Mouse (Mus musculus): ENCODE measurements around the gene Klk14. TPM values are rescaled to one million over a fixed set of nuclear protein-coding genes. Genes with fewer than 3 reads are reported as not detected.
"Not testable (repeated sequence)": the region's sequence is repeated elsewhere in the genome, so short reads cannot be mapped to it uniquely, and the experiment has no call there.

The Klk14 gene
- 0.16 TPM in 2 replicates for polyA plus RNA-seq (2012; rRNA removed)

DNA sequence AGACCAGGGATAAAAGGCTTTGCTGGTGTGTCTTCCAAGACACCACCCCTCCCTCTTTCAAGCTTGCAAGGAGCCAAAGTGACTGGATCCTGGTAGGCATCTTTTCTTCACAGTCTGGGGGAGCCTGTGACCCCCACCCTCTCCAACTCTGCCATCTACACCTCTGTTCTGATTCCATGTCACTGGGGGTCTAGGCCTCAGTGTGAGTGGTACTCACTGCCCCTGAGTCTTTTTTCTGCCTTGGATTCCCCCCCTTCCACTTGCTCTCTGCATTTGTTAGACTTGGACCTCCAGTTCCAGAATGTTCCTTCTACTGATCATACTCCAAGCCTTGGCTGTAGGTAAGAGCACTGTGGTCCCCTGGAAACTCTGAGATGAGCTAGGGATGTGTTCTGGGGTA lies at the start of gene Klk14:
Gene Klk14, plus strand, starts transcription at position 301 of the 400 bp plus-strand sequence.
- DNase-seq (ENCODE audit: low read depth, low spot score): no peak

- no peak for DNase-seq (ENCODE audit: low read depth, low spot score)
- 59% methylated on average over 5 of the region's 5 CpGs for WGBS
Measured at GRCm38 (mm10) chr7:43642587-43642986, 47.6 kb upstream of the Klk14 start.

DNA sequence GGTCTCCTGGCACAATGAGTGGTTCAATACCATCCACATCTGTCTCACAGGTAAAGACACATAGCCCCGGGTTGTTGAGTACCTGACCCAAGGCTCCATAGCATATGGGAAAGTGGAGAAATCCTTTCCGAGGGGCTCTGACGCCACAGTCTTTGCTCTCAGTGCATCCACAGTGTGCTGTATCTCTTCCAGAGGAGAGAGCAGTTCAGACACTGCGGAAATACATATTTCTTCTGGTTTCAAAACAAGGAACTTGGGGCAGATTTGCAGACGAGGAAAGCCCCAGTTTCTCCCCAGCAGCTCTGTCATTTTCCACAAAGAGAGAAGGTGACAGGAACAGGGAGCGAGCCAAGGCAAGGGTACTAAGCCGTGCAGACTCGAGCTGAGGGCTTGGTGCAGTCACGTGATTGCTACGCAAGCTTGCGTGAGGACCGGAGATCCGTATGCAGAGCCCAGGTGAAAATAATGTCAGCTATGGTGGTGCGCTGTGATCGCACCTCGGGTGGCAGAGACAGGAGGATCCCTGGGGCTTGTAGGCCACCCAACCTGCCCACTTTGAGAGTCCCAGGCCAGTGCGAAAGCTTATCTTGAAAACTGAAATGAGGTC lies 47.1 kb upstream of the Klk14 start:
- DNase-seq (ENCODE audit: low read depth, low spot score): no peak
- 80% methylated on average over 17 of the region's 17 CpGs for WGBS

GRCm38 (mm10) chr7:43652683-43653082 lies 37.5 kb upstream of the Klk14 start:
- no peak for DNase-seq (ENCODE audit: low read depth, low spot score)
- WGBS: 72% methylated on average over 6 of the region's 6 CpGs

- 69% methylated on average over 3 of the region's 3 CpGs for WGBS
- no peak for DNase-seq (ENCODE audit: low read depth, low spot score)
Measured at GRCm38 (mm10) chr7:43654519-43654918, 35.7 kb upstream of the Klk14 start.

- WGBS: 64% methylated on average over 6 of the region's 6 CpGs
- no peak for DNase-seq (ENCODE audit: low read depth, low spot score)
Measured at GRCm38 (mm10) chr7:43656232-43656631, 34.0 kb upstream of the Klk14 start.

DNA sequence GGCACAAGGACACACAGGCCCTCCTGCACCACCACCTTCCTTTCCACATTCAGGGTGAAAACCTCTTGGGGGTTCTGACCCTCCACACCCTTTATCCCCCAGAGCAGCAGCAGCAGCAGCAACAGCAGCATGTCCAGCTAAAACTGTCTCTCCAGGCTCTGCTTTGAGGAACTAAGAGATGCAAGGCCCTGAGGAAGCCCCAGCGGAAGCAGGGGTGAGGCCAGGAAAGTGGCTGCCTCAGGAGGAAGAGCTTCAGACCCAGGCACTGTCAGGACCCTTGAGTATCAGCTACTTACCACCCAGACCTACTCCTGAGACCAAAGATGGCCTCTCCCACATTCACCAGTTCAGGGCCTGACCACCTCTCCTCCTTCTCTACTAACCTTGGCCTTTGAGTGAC lies 30.2 kb upstream of the Klk14 start, which contains the start of gene Siglece:
Gene Siglece, minus strand, starts transcription at position 160 of the 400 bp plus-strand sequence.
- WGBS: 68% methylated on average over 1 of the region's 1 CpGs
- no peak for DNase-seq (ENCODE audit: low read depth, low spot score)

- no peak for DNase-seq (ENCODE audit: low read depth, low spot score)
- 84% methylated on average over 1 of the region's 1 CpGs for WGBS
Measured at GRCm38 (mm10) chr7:43662804-43663203, 27.4 kb upstream of the Klk14 start.

- not testable (repeated sequence) for DNase-seq (ENCODE audit: low read depth, low spot score)
- 71% methylated on average over 4 of the region's 4 CpGs for WGBS
Measured at GRCm38 (mm10) chr7:43667221-43667620, 23.0 kb upstream of the Klk14 start.

- DNase-seq (ENCODE audit: low read depth, low spot score): no peak
- WGBS: 26% methylated on average over 3 of the region's 3 CpGs
Measured at GRCm38 (mm10) chr7:43668582-43668981, 21.6 kb upstream of the Klk14 start.

GRCm38 (mm10) chr7:43671064-43671808 lies 19.0 kb upstream of the Klk14 start:
- DNase-seq (ENCODE audit: low read depth, low spot score): no peak
- WGBS: 60% methylated on average over 11 of the region's 11 CpGs

GRCm38 (mm10) chr7:43671809-43672580 lies 18.2 kb upstream of the Klk14 start, which contains the start of gene Ctu1:
Gene Ctu1, plus strand, starts transcription at chr7:43672016.
- under 1% methylated on average over 26 of the region's 26 CpGs for WGBS
- peak; percentile 92 for DNase-seq (ENCODE audit: low read depth, low spot score)

GRCm38 (mm10) chr7:43672581-43673260 lies 17.5 kb upstream of the Klk14 start:
- WGBS: 8% methylated on average over 10 of the region's 10 CpGs
- DNase-seq (ENCODE audit: low read depth, low spot score): no peak

GRCm38 (mm10) chr7:43675091-43675490 lies 15.1 kb upstream of the Klk14 start:
- 97% methylated on average over 32 of the region's 32 CpGs for WGBS
- no peak for DNase-seq (ENCODE audit: low read depth, low spot score)

DNA sequence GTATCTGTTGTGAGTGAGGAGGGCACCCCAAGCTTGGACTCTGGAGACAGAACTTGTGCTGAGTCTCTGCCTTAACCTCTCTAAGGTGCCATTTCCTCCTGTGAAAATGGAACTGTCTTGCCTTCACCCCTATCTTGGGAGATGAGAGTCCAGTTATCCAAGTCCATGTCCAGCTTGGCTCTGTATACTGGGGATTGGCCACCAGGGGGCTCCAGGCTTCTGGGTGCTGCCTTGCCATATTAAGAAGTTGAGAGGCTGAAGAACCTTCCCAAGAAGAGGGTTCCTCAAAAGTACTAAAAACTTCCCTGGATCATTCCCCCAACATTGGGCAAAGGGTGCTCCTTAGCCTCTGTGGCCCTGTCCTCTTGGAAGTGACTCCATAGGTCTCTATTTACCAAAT lies 11.7 kb upstream of the Klk14 start:
- DNase-seq (ENCODE audit: low read depth, low spot score): no peak

DNA sequence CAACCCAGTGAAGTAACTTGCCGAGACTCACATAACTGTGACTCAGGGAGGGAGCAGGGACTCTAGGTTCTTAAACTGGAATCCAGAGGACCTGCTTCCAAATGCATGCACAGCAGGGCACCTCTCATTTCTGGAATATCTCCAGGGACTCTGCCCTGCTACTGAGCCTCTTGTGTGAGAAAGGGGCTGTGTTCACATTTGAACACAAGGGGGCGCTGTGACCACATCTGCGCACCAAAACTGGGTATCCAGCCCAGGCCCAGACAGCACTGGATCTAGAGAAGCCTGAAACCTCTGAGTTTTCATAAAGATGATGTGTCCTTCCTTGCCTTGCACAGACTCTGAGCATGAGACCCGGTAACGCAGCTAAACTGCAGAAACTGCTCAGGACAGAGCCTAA lies 9.3 kb upstream of the Klk14 start:
- no peak for DNase-seq (ENCODE audit: low read depth, low spot score)

DNA sequence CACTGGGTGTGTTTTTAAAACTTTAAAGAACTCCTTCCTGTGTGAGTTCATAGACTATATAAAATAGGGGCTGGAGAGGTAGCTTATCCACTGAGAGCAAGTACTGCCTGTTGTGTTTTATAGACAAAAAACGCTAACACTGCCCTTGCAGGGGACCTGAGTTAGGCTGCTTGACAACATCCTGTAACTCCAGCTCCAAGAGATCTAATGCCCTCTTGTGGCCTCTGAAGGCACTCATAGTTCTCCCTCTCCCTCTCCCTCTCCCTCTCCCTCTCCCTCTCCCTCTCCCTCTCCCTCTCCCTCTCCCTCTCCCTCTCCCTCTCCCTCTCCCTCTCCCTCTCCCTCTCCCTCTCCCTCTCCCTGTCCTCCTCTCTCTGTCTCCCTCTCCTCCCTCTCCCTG lies 7.7 kb upstream of the Klk14 start:
- WGBS: 26% methylated on average over 1 of the region's 1 CpGs
- DNase-seq (ENCODE audit: low read depth, low spot score): not testable (repeated sequence)

More for the DNA sequence above, 9.3 kb upstream of the Klk14 start:
- 19% methylated on average over 5 of the region's 5 CpGs for WGBS

GRCm38 (mm10) chr7:43685088-43685487 lies 5.1 kb upstream of the Klk14 start:
- no peak for DNase-seq (ENCODE audit: low read depth, low spot score)
- WGBS: 22% methylated on average over 7 of the region's 7 CpGs

- WGBS: 42% methylated on average over 3 of the region's 3 CpGs
Measured at GRCm38 (mm10) chr7:43710031-43710430, 19.8 kb downstream of the Klk14 start.

GRCm38 (mm10) chr7:43712267-43712666 lies 22.0 kb downstream of the Klk14 start, which contains the start of gene Klk13:
Gene Klk13, plus strand, starts transcription at chr7:43712567.
- no peak for DNase-seq (ENCODE audit: low read depth, low spot score)
- 68% methylated on average over 4 of the region's 4 CpGs for WGBS

More at GRCm38 (mm10) chr7:43710031-43710430, 19.8 kb downstream of the Klk14 start:
- no peak for DNase-seq (ENCODE audit: low read depth, low spot score)
